Mouse (Mus musculus) lung, embryonic 16.5 days (tissue): ENCODE measurements around the gene Smpd3. TPM values are rescaled to one million over a fixed set of nuclear protein-coding genes. Genes with fewer than 3 reads are reported as not detected.

Experiments
- ATAC-seq: fragments of 200-750 bp; cut with Nextera tagmentation; 2 replicates; pipeline ENCODE4 v1.8.0; 2017; ENCODE audit warnings: low read depth, mild to moderate bottlenecking, moderate library complexity
- H3K27ac ChIP-seq: fragments of 300-500 bp; sonication (generic); 2 replicates; pipeline ENCODE4 v1.5.1; 2014; ENCODE audit warnings: mild to moderate bottlenecking, control low read depth, low read length
- H3K27me3 ChIP-seq: fragments of 300-500 bp; sonication (generic); 2 replicates; pipeline ENCODE4 v1.6.1; 2014; ENCODE audit warnings: low read depth, low read length, mixed read lengths; ENCODE audit not compliant: control insufficient read depth, insufficient read depth
- H3K36me3 ChIP-seq: fragments of 300-500 bp; sonication (generic); 2 replicates; pipeline ENCODE4 v1.6.1; 2014; ENCODE audit warnings: low read length; ENCODE audit not compliant: control insufficient read depth, insufficient read depth
- H3K4me1 ChIP-seq: fragments of 300-500 bp; sonication (generic); replicated peaks from 2 replicates; pipeline ENCODE4 v1.6.1; 2014; ENCODE audit warnings: low read length, mixed read lengths; ENCODE audit not compliant: control insufficient read depth, insufficient read depth
- H3K4me2 ChIP-seq: fragments of 300-500 bp; sonication (generic); 2 replicates; pipeline ENCODE4 v1.6.1; 2014; ENCODE audit warnings: low read depth, low read length, control low read depth
- H3K4me3 ChIP-seq: fragments of 300-500 bp; sonication (generic); 2 replicates; pipeline ENCODE4 v1.5.1; 2014; ENCODE audit warnings: mild to moderate bottlenecking, low read length, control low read depth
- H3K9ac ChIP-seq: fragments of 300-500 bp; sonication (generic); 2 replicates; pipeline ENCODE4 v1.6.1; 2014; ENCODE audit warnings: low read length, control low read depth
- H3K9me3 ChIP-seq: fragments of 300-500 bp; sonication (generic); 2 replicates; pipeline ENCODE4 v1.6.1; 2016; ENCODE audit warnings: low read length; ENCODE audit not compliant: control insufficient read depth
- WGBS: fragments of 180-500 bp; shearing (Covaris S2); extraction: QIAGEN DNeasy Blood & Tissue Kit; methylation state at CpG from one replicate; pipeline ENCODE4 v1.1.7; 2014; 5-methylcytosine and 5-hydroxymethylcytosine counted together
- polyA plus RNA-seq: library from polyadenylated mRNA; unstranded; fragments of >200 nt; fragmentation: Nextera tagmentation; extraction: Ambion mirVana; gene quantifications from 2 replicates; pipeline ENCODE4 v1.2.1, GENCODE M21; 2015

The Smpd3 gene
- polyA plus RNA-seq, 1 experiment from 2014 or later = 2.6 TPM

- 93% methylated on average over 3 of the region's 3 CpGs for WGBS
- no peak for ATAC-seq
These were observed 32.5 kb downstream of the Smpd3 start for GRCm38 (mm10) chr8:106305301-106305700.

GRCm38 (mm10) chr8:106304321-106304720 lies 33.5 kb downstream of the Smpd3 start:
- Histone ChIP-seq H3K4me3 (no peak overlapping the region), H3K27ac (no peak overlapping the region)
- WGBS = 65% methylated on average over 6 of the region's 6 CpGs

More at GRCm38 (mm10) chr8:106305301-106305700, 32.5 kb downstream of the Smpd3 start:
- Histone ChIP-seq H3K4me3 (no peak overlapping the region), H3K4me1 (peaks cover 7% of the 10 kb centered on the region), H3K27ac (no peak overlapping the region), H3K36me3 (no peaks in the 10 kb centered on the region), H3K9me3 (no peaks in the 10 kb centered on the region), H3K9ac (no peak overlapping the region), H3K4me2 (no peak overlapping the region), H3K27me3 (no peaks in the 10 kb centered on the region)

GRCm38 (mm10) chr8:106300739-106301715 lies 36.8 kb downstream of the Smpd3 start:
- no peak overlapping the region for H3K4me2 ChIP-seq
- no peaks in the 10 kb centered on the region for H3K9me3 ChIP-seq
- no peak for ATAC-seq
- no peaks in the 10 kb centered on the region for H3K27me3 ChIP-seq
- H3K9ac ChIP-seq = no peak overlapping the region
- WGBS = 61% methylated on average over 9 of the region's 9 CpGs
- no peak overlapping the region for H3K27ac ChIP-seq
- no peaks in the 10 kb centered on the region for H3K4me1 ChIP-seq
- no peaks in the 10 kb centered on the region for H3K36me3 ChIP-seq
- no peak overlapping the region for H3K4me3 ChIP-seq

More at GRCm38 (mm10) chr8:106304321-106304720, 33.5 kb downstream of the Smpd3 start:
- Histone ChIP-seq H3K9me3 (no peaks in the 10 kb centered on the region), H3K9ac (no peak overlapping the region), H3K4me1 (peaks cover 6% of the 10 kb centered on the region), H3K36me3 (no peaks in the 10 kb centered on the region), H3K27me3 (no peaks in the 10 kb centered on the region), H3K4me2 (no peak overlapping the region)
- no peak for ATAC-seq

- 81% methylated on average over 3 of the region's 3 CpGs for WGBS
- no peak overlapping the region for H3K4me3 ChIP-seq
- no peak overlapping the region for H3K4me2 ChIP-seq
- H3K9me3 ChIP-seq = no peaks in the 10 kb centered on the region
- ATAC-seq = no peak
- no peaks in the 10 kb centered on the region for H3K27me3 ChIP-seq
- no peaks in the 10 kb centered on the region for H3K4me1 ChIP-seq
- no peaks in the 10 kb centered on the region for H3K36me3 ChIP-seq
- no peak overlapping the region for H3K27ac ChIP-seq
- H3K9ac ChIP-seq = no peak overlapping the region
These were observed 38.1 kb downstream of the Smpd3 start for GRCm38 (mm10) chr8:106299686-106300085.

GRCm38 (mm10) chr8:106298846-106299245 lies 38.9 kb downstream of the Smpd3 start:
- no peaks in the 10 kb centered on the region for H3K4me1 ChIP-seq
- no peak overlapping the region for H3K27ac ChIP-seq
- ATAC-seq = no peak
- no peaks in the 10 kb centered on the region for H3K9me3 ChIP-seq
- WGBS = 47% methylated on average over 1 of the region's 1 CpGs
- no peaks in the 10 kb centered on the region for H3K36me3 ChIP-seq
- H3K4me3 ChIP-seq = no peak overlapping the region
- H3K4me2 ChIP-seq = no peak overlapping the region
- no peak overlapping the region for H3K9ac ChIP-seq
- no peaks in the 10 kb centered on the region for H3K27me3 ChIP-seq

GRCm38 (mm10) chr8:106298261-106298660 lies 39.5 kb downstream of the Smpd3 start:
- H3K4me2 ChIP-seq = no peak overlapping the region
- ATAC-seq = no peak
- no peaks in the 10 kb centered on the region for H3K36me3 ChIP-seq
- no peak overlapping the region for H3K27ac ChIP-seq
- H3K4me3 ChIP-seq = no peak overlapping the region
- WGBS = 34% methylated on average over 5 of the region's 5 CpGs
- H3K9ac ChIP-seq = no peak overlapping the region
- no peaks in the 10 kb centered on the region for H3K4me1 ChIP-seq
- H3K27me3 ChIP-seq = no peaks in the 10 kb centered on the region
- no peaks in the 10 kb centered on the region for H3K9me3 ChIP-seq

GRCm38 (mm10) chr8:106292484-106293396 lies 45.0 kb downstream of the Smpd3 start:
- Histone ChIP-seq H3K9ac (no peak overlapping the region), H3K27me3 (no peaks in the 10 kb centered on the region), H3K27ac (no peak overlapping the region), H3K4me1 (no peaks in the 10 kb centered on the region), H3K36me3 (no peaks in the 10 kb centered on the region), H3K9me3 (no peaks in the 10 kb centered on the region), H3K4me2 (no peak overlapping the region), H3K4me3 (no peak overlapping the region)
- 63% methylated on average over 20 of the region's 20 CpGs for WGBS
- no peak for ATAC-seq

- Histone ChIP-seq H3K4me3 (no peak overlapping the region), H3K4me2 (no peak overlapping the region), H3K36me3 (no peaks in the 10 kb centered on the region), H3K9ac (no peak overlapping the region), H3K27ac (no peak overlapping the region), H3K9me3 (no peaks in the 10 kb centered on the region), H3K4me1 (no peaks in the 10 kb centered on the region), H3K27me3 (no peaks in the 10 kb centered on the region)
- 37% methylated on average over 7 of the region's 7 CpGs for WGBS
- ATAC-seq = no peak
These were observed 48.3 kb downstream of the Smpd3 start for GRCm38 (mm10) chr8:106289464-106289863.

GRCm38 (mm10) chr8:106288732-106289131 lies 49.1 kb downstream of the Smpd3 start:
- ATAC-seq = no peak
- Histone ChIP-seq H3K4me2 (no peak overlapping the region), H3K4me1 (no peaks in the 10 kb centered on the region), H3K27ac (no peak overlapping the region), H3K4me3 (no peak overlapping the region), H3K9me3 (no peaks in the 10 kb centered on the region), H3K36me3 (no peaks in the 10 kb centered on the region), H3K27me3 (no peaks in the 10 kb centered on the region), H3K9ac (no peak overlapping the region)
- WGBS = 7% methylated on average over 2 of the region's 3 CpGs
